Mouse (Mus musculus) retina, postnatal 7 days (tissue): ENCODE results near the gene Cabp2.
"Not testable (repeated sequence)": the region's sequence is repeated elsewhere in the genome, so short reads cannot be mapped to it uniquely, and the experiment has no call there.

ENCODE experiments used
- DNase-seq: peaks from one replicate; pipeline ENCODE4 v3.0.0-alpha.2; 2012; ENCODE audit warnings: low read depth, low spot score

The Cabp2 gene

DNA sequence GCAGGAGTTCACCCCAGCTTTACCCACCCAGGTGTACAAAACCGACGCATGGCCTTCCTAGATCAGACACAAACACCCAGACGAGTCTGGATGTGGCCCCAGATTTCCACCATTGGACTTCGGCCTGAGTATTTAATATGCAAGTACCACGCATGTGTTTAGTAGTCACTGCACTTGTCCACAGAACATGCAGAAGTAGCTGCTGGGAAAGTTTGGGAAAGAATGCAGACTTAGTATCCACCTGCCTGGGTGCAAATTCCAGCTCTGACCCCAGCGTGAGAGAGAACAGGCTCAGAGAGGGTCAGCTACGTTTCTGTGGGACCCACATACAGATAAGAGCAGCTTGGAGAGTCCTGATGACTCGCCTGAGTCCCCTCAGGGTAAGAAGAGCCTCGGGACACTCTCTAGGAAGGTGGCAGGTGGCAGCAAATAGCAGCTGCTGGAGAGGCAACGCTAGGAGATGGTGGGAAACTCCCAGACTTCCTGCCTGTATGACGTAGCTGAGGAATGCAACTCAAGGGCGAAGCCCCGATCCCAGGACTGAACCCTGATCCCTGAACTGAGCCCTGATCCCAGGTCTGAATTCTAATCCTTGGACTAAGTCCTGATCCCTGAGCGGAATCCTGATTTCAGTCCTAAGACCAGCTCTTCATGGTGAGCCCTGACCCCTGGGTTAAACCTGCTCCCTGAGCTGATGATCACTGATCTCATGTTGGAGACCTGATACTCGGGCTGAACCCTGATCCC, 25.3 kb upstream of the Cabp2 start:
- no peak for DNase-seq

DNA sequence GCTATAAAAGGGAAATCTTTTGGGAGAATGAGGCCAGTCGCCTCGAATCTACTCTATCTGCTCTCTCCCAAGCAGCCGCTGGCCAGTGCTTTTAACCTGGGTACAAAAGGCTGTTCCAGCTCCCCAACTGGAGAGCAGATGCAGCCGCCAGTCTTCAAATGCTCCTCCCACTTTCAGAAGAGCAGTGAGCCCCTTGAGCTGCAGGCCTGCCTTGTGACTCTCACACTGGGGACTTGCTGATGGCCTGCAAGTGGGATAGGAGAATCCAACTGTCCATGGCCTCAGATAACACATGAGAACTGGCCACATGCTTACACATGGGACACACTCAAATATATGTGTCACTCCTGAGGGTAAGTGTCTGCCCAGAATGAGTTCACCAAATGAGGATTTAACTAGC, 24.7 kb upstream of the Cabp2 start:
- DNase-seq: no peak

DNA sequence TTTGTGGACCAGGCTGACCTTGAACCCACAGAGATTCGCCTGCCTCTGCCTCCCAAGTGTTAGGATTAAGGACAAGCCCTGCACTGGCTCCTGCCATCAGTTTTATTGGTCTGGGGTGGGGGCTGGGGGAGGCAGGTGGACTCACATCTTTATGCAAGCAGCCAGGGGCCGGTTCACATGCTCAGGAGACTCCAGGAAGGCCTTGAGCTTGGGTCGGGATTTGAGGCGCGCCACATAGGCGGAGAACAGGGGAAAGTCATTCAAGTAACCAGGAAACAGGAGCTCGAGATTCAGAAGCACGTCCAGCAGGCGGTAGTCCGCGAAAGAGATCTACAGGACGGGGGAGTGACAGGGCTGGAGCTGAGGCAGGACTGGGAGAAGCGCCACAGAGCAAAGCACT, 24.0 kb upstream of the Cabp2 start:
- no peak for DNase-seq

DNA sequence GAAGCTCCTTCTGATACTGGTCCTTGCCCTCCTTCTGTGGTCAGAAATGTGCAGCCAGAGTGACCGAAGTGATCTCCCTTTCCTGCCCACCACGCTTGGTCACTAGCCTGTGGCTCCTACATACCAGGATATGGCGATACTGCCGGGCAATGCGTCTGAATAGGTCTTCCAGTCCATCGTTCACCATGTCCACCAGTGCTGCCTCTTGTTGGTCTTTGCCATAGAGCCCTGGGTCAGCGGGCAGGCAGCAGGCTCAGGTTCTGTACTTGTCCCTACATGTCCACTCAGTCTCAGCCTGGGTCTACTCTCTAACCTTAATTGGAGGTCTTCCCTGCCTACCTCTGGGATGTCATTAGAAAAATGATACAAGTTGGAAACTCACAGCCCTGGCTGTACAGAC, 23.4 kb upstream of the Cabp2 start:
- no peak for DNase-seq

DNA sequence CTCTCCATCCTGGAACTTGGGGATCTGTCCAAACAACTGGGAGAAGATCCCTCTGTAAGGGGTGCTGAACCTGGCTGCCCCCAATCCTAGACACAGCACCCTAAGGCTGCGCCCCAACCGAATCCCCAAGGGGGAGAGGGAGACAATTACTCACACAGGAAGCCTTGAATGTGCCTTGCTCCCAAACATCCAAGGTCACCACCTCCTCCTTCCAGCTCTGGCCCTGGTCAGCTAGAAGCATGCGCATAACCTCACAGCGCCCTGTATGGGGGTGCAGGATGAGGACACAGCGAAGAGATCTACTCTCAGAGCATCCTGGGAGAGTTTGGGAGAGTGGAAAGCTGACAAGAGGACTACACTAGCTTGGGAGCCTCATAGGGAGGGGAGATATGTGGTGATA, 22.8 kb upstream of the Cabp2 start:
- no peak for DNase-seq

DNA sequence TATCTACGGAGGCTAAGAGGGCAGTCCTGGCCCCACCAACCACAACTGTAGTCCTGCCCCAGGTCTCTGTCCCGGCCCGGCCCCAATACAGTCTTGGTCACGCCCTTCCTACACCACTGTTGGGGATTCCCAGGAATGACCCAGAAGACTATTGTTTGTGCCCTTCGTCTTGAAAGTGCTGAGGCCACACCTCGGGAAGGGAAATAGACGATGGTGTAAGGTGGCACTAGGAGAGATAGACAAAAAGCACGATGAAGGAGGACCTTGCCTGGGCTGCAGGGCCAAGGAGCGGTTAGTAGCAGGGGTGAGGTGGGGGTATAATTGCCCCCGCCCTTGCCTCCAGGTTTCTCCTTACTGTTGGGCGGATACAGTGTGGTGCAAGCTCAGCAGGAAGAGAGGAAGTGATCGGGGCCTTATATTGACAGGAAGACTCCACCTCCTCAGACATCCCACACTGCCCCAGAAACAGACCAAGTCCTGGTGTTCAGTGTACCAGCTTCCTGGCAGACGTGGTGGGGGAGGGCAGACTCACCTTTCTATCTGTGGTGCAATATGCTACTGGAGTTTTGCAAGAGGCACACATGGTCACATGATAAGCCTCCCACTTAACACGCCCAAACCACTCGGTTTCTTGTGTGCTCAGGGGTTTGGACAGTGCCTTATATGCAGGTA, 22.2 kb upstream of the Cabp2 start, which contains the start of gene Gstp3:
Gene Gstp3 (minus strand): TSS at position 501 of the 672 bp plus-strand sequence.
- DNase-seq: no peak

DNA sequence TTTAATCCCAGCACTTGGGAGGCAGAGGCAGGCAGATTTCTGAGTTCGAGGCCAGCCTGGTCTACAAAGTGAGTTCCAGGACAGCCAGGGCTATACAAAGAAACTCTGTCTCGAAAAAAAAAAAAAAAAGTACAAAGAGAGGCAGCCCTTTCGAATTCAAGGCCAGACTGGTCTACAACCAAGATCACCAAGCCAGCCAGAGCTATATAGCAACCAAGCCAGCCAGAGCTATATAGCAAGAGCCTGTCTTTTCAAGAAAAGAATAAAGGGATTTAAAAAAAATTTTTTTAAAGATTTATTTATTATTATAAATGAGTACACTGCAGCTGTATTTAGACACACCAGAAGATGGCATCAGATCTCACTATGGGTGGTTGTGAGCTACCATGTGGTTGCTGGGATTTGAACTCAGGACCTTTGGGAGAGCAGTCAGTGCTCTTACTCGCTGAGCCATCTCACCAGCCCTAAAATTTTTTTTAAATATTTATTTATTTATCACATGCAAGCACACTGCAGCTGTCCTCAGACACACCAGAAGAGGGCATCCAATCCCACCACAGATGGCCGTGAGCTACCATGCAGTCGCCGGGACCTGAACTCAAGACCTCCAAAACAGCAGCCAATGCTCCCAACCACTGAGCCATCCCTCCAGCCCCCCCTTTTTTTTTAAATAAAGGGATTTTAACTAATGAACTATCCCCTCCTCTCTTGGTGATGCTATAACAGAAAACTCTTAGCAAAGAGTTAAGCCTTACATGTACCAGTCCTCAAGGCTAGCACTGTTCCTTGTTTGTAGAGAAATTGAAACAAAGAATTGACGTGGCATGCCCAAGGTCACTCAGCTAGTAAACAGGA, 21.1 kb upstream of the Cabp2 start:
- DNase-seq: not testable (repeated sequence)

DNA sequence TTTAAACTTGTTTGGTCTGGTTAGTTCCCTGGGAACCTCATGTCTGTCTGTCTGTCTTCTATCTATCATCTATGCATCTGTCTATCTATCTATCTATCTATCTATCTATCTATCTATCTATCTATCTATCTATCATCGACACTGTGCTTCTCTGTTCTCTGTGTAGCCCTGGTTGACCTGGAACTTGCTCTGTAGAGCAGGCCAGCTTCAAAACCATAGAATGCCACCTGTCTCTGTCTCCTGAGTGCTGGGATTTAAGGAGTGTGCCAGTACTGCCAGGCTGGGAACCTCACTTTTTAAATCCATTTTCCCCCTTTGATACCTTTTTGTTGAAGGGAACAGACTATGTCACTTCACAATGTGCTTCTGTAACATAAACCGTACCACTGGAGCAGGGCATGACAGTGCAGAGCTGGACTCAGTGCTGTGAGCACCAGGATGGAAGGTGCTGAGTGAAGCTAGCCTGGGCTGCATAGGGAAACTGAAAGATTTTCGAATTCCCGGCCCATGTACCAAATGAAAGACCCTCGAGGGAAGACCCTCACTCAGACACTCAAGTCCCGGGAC, 20.4 kb upstream of the Cabp2 start:
- DNase-seq: no peak

DNA sequence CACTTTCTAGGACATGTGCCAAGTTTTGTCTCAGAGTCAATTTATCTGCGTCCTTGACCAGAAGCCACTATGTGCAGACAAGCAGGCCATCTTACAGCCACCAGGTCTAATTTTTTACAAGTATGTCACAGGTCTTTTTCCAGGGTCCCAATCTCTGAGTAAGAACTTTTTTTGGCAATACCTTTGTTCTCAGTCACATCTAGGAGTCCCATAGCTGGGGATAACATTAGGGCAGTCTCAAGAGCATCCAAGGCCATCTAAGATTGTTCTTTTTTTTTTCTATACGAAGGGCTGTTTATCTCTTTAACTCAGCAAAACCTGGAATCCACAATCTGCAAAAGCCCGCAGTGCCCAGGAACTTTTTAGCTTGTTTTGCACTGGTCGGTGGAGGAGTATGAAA, 18.0 kb upstream of the Cabp2 start:
- DNase-seq: not testable (repeated sequence)

DNA sequence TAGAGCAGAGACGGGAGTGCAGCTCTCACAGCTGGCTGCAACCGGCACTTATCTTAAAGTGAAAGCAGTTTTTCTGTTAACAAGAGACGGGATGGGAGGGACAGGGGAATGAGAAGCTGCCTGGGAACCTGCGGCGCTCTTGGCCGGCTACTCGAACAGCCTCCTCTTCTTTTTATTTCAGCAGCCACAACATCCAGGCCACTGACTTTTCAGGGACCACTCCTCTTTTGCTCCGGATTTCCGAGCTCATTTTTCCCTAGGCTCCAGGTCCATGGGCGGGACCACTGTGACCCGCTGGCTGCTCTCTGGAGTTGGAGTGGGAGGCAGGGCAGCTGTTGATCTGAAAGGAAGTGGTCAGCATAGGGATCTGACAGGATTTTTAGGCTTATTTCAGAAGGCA, 16.9 kb upstream of the Cabp2 start:
- DNase-seq: not testable (repeated sequence)

DNA sequence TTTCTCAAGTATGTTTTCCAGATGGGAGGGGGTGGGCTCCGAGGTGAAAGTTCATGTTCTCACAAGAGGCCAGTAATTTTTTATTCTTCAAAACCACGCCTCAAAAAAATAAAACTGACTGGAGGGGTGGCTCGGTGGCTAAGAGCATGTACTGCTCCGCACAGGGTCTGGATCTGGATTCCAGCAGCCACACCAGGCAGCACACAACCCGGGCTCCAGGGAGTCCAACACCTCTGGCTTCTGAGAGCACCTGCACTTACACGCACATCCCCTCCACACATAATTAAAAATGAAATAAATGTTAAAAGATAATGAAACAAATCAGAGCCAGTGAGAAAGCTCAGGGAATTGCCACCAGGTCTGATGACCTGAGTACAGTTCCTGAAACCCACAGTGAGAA, 15.1 kb upstream of the Cabp2 start:
- DNase-seq: no peak

DNA sequence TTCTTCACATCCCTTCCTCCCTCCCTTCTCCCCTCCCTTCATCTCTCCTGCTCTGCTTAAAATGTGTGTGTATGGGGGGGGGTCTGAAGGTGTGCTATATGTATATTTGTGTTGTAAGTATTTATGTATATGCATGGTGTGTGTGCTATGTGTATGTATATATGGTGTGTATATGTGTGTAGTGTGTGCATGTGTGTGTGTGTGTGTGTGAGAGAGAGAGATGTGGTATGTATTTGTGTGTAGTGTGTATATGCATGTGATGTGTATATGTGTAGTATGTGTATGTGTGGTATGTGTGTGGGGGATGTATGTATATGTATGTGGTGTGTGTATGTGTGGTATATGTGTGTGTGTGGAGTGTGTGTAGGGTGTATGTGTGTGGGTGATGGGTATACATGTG, 14.5 kb upstream of the Cabp2 start:
- no peak for DNase-seq

DNA sequence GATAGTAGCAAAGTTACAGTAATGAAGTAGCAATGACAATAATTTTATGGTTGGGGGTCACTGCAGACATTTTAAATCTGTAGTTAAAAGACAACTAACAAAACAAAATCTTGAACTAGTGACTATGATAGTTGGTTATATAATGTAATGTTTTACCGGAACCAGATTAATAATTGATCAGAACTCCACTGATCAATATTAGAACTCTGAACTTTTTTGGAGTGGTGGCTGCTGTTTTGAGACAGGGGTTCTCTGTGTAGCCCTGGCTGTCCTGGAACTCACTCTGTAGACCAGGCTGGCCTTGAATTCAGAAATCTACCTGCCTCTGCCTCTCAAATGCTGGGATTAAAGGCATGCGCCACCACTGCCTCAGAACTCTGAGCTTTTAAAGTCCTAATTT, 13.1 kb upstream of the Cabp2 start:
- DNase-seq: not testable (repeated sequence)

DNA sequence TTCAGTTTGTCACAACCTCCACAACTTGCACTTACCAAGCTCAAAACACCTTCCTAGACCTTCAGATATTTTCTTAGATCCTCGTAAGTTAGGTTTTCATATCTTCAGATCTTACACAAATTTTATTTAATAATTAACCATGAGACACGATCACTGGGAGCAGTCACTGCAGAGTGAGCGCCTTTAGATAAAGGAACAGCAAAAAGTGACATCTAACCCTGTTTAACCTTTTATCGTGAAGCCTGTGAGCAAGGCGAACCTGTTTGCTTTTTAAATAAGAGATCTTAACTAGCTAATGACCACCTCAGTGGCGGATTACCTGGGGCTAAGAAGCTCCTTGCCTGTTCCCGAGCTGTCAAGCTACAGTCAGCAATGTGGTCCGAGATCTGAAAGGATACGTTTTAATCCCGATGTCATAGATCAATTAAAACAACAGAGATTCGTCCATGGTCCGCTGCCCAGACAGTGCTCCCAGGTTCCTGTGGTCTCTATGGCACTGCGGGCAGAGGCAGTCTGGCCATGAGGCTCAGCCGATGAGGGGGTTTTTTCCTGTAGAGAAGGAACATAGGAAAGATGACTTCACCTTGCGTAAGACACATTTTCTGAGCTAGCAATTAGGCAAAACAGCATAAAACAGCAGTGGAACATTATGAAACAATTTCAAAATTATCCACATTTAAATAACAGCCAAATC, 12.5 kb upstream of the Cabp2 start:
- DNase-seq: no peak

DNA sequence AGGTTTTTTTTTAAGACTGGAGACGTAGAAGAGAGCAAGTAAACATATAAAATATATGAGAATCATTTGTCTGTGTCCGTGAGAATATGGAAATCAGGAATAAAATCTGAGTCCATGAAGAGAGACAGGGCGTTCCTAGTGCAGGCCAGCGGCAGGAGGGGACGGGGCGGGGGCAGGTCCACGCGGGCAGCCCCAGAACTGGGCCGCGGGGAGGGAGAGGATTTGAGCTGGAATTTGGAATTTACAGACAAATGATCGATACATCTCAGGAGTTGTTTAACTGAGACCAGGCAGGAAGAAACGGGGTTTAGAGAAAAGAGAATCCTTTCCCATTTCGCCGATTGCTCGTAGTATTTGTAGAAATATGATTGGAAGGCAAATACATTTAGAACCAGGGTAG, 11.1 kb upstream of the Cabp2 start:
- DNase-seq: no peak

DNA sequence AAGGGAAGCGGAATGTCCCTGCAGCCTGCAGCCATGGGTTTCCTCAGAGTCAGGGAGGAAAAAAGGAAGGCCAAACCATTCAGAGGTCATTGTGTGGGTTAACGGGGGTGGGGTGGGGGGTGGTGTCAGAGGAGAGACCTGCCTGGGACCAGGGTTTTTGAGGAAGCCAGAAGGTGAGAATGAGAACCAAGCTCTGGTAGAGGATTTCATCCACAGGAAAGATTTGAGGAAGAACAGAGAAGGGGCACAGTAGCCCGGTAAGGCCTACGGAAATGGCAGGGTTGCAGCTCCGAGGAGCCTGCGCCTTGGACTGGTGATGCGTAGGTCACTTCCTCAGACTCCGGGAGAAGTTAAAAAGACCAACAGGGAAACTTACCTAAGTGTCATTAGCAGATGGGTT, 10.6 kb upstream of the Cabp2 start:
- no peak for DNase-seq

DNA sequence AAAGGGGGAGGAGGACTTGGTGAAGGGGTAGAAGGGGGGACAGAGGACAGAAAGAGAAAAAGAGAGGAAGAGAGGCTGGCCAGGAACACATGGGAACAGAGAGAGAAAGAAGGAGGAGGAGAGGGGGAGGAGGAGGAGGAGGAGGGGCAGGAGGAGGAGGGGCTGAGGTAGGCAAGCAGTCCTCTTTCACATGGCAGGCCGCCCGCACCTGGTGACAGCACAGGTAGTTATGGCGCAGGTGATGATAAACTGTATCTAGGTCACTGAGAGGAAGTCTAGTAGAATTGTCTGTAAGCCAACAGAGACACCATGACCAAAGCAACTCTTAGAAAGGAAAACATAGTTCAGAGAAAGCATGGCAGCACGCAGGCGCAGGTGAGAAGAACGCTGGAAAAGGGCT, 10.0 kb upstream of the Cabp2 start:
- no peak for DNase-seq

DNA sequence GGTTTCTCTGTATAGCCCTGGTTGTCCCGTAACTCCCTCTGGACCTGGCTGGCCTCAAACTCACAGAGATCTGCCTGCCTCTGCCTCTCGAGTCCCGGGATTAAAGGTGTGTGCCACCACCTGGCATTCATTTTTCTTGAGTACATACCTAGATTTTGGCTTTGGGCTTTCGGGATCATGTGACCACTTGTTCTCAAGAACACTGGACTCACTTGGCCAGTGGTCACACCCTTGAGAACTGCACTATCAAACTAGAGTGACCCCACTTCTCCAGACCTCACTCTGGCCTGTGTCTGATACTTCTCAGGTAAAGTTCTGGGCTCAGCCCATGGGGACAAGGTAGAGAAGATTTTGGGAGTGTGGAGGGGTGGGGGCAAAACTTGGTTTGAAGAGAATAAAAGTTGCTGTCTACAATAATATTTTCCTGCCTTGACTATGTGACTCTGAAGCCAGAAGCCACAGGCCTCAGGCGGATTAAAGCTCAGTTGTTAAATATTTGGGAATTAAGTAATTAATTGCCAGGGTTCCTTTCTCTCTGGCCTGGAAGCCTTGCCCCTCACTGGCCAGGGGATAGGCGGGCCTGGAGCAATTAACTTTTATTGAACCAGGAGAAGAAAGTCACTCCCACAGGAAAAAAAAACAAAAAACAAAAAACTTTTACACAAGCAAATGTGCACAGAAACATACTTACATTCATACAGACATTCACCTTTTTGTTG, 8.5 kb upstream of the Cabp2 start:
- no peak for DNase-seq

DNA sequence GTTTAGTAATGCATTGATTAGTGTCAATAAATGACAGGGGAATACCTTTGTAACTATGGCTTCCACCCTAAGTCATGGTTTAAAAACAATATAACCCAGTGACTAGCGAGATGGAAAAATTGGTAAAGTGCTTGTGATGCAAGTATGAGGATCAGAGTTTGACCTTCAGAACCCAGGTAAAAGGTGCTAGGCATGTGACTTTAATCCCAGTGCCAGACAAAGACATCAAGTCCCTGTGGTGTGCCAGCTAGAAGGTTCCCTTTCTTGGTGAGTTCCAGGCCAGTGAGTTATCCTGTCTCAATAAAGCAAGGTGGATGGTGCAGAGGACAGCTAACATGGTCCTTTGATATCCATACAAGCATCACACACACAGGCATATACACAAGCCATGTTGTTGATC, 5.8 kb upstream of the Cabp2 start:
- no peak for DNase-seq

DNA sequence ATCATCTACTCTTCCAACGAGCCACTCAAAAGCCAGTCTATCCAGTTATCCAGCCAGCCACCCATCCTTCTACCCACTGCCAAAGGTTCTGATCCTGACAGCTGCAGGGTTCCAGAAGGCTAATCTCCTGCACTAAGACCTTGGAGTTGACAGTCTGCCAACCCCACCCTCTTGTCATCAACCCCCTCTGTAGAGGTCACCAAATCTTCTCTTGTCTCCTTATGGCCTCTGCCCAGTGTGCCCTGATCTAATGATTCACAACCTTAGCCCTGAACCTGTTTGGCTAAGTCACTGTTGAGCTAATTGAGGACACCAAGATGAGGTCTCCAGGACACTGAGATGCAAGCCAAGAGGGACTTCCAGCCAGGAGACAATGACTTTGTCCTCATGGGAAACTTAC, 1.8 kb upstream of the Cabp2 start:
- no peak for DNase-seq

DNA sequence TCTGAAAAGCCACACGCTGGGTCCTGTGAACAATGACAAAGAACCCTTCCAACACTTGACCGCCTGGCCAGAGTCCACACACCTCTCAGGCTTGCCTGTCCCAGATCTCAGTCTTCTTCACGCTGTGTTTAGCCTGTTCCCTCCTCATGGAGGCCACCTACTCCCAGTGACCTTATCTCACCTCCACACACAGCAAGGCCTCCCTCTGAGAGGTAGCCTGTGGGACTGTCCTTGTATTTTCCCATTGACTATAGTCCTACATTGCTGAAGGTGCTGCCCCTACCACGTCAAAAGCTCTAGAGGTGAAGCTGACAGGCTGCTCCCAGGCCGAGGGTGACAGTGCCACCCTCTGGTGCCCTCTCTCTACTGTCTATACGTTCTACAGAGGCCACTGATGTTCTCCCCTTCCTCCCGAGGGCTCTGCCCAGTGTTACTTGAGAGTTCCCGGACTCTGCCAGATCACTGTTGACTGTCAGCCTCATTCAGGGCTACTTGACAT, 818 bp upstream of the Cabp2 start:
- DNase-seq: no peak
